Mouse (Mus musculus) right cerebral cortex, postnatal 36 days (tissue): ENCODE measurements around the gene Poln.

Experiments
- DNase-seq, 2 experiments: peaks; one replicate each; pipeline ENCODE4 v3.0.0; 2022; ENCODE audit warnings: low spot score in 2 of 2, mixed read lengths in 1 of 2

Poln gene

DNA sequence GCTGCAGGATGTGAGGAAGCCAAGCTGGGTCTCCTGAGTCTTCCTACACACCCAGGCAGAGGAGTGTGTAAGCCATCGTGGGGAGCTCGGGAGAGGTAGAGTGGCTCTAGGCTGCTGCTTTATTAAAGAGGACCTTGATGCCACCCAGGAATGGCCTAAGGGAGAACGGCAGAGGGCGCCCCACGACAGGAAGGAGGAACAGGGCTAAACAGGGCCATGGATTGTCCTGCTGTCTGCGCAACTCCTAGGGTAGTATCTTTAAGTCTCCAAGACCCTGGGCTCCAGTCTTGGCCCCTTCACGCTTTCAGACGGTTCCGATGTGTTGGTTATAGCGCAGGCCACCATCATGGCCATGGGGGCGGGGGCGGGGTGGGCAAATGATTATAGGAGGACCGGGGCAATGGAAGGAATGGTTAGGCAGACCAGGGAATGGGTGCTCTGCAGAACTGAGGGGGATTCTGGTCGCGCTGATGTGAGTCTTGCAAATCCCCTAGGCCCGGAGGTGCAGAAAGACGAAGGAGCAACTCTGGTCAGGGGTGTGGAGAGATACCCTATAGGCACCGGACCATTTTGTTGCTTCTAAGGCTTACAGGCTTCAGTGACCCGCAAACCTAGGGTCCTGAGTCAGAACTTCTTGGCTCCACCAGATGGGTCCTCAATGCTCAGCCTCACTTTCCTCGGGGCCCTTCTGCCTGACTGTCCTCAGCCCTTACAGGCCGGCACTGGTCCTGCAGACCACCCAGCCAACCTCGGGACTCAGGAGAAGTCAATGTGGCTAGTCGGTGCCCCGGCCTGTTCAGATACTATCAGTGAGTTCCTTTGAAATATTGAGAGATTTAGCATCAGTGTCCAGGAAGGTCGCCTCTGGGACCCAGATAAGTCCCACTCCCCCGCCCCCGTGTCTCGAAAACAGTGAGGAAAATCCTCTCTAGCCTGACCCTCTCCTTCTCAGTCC, 174.3 kb downstream of the Poln start:
- peak in 1 of 2 experiments; percentile 44 for DNase-seq

- peak; percentile 86 for DNase-seq
Observed at GRCm38 (mm10) chr5:33983309-33984121, 185.7 kb downstream of the Poln start, which contains the start of gene Gm1673. Gm1673 (plus strand) TSS chr5:33983433.

DNA sequence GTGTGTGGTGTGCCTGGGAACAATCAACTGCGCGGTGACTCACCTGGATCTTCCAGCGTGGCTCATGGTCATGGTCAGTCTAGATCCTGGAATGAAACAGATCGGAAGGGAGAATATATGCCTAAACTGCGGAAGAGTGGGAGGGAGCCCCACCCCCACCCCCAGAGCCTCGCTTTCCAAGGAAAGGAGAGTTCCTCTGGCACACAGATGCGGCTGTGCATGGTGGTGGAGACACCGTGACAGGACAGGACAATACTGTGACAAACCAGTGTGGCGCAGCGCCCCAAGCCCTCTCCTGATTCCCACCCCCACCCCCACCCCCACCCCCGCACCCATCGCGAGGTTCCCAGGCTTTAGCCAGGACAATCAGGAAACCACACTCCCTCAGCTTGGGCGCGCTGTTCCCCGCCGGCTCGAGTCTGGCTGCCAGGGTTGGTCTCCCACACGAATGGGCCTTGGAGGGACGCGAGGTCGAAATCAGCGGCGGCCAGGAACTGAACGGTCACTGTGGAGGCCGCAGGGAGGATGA, 186.5 kb downstream of the Poln start:
- peak in 1 of 2 experiments; percentile 35 for DNase-seq

- DNase-seq = no peak
Observed at GRCm38 (mm10) chr5:33976267-33976666, 193.0 kb downstream of the Poln start.

DNA sequence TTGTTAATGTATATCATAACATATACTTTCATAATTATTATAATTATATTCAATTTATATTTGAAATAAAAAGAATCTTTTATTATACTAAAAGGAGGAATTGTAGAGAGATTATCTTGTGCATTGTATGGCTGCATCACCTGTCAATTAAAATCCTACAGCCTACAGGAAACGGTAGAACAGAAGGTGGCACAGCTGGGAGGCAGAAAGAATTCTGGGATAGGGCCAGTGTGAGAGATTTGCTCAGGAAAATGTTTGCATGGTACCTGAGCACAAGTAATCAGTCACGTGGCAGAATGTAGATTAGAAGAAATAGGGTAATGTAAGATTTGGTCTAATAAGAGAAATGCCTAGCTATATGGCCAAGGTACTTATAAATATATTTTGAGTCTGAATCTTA, 194.5 kb downstream of the Poln start:
- DNase-seq = no peak

DNA sequence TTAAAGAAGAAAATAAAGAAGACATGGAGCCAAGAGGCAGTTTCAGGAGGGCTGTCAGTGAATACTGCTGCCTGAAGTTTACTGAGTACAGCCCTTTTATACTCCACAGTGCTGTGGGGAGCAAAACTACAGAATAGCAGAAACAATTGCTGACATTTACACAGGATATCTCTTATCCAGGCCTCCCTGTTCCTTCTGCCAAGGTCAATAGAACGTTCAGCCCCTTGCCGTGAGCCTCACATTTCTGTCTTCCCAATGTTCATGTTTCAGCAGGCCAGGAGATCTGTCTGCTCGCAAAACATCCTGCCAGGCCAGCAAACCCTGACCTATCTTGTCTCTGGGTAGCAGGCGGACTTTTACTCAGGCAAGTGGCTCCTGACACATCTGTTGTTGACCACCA, 209.9 kb downstream of the Poln start:
- DNase-seq = no peak
